Mouse (Mus musculus): ENCODE data around the gene Grk5. TPM values are rescaled to one million over a fixed set of nuclear protein-coding genes. Genes with fewer than 3 reads are reported as not detected.
A peak's percentile ranks its signal among the peaks of the same experiment; 100 is the strongest.

The Grk5 gene
- total RNA-seq, 2 experiments from 2014 or later, result 14.4 to 14.8 TPM

- DNase-seq (ENCODE audit: low spot score in 2 of 2), result peak; percentile 85 to 96
- intact Hi-C loops (cut with DNase I), result no loop called here
These were observed 251.0 kb downstream of the Grk5 start, which contains the start of gene Zfp950 for GRCm38 (mm10) chr19:61140342-61141206. Gene Zfp950 (minus strand): TSS chr19:61140840.

GRCm38 (mm10) chr19:61141299-61141698 is 251.8 kb downstream of the Grk5 start:
- DNase-seq (ENCODE audit: low spot score in 2 of 2), result no peak
- intact Hi-C loops (cut with DNase I), result no loop called here

Other genes starting within 250 kb of the Grk5 start
- 10 to 100 TPM; 23.4 to 23.6 TPM for gene Nanos1, start 133.8 kb upstream of the Grk5 start, total RNA-seq (2021)
- gene Eif3a, start 99.1 kb upstream of the Grk5 start, total RNA-seq (2021), result 10 to 100 TPM; 93.2 to 97.1 TPM
- gene Fam45a, start 78.2 kb upstream of the Grk5 start, total RNA-seq (2021), result 10 to 100 TPM; 36.9 to 39.4 TPM
- 10 to 100 TPM; 12.7 to 13.7 TPM for gene Sfxn4, start 28.3 kb upstream of the Grk5 start, total RNA-seq (2021)
- 10 to 100 TPM; 69.0 to 71.2 TPM for gene Prdx3, start 15.2 kb upstream of the Grk5 start, total RNA-seq (2021)